Mouse (Mus musculus) embryonic facial prominence, embryonic 11.5 days (tissue): ENCODE data around the gene Syde2. TPM values are rescaled to one million over a fixed set of nuclear protein-coding genes. Genes with fewer than 3 reads are reported as not detected.
A peak's percentile ranks its signal among the peaks of the same experiment; 100 is the strongest.

Experiments
- ATAC-seq: fragments of 200-750 bp; cut with Nextera tagmentation; replicated peaks from 2 replicates; pipeline ENCODE4 v1.8.0; 2017; ENCODE audit warnings: low read depth; ENCODE audit not compliant: insufficient number of reproducible peaks, low FRiP score, low TSS enrichment
- DNase-seq: peaks from one replicate; pipeline ENCODE4 v3.0.0-alpha.2; 2015; ENCODE audit warnings: low spot score
- H3K27ac ChIP-seq: fragments of 300-500 bp; sonication (generic); replicated peaks from 2 replicates; pipeline ENCODE4 v1.5.1; 2014; ENCODE audit warnings: mild to moderate bottlenecking, low read depth, low read length, control low read depth
- H3K27me3 ChIP-seq: fragments of 300-500 bp; sonication (generic); 2 replicates; pipeline ENCODE4 v1.6.1; 2014; ENCODE audit warnings: mild to moderate bottlenecking, low read length, moderate library complexity, mixed read lengths; ENCODE audit not compliant: control insufficient read depth, insufficient read depth
- H3K36me3 ChIP-seq: fragments of 300-500 bp; sonication (generic); replicated peaks from 2 replicates; pipeline ENCODE4 v1.6.1; 2014; ENCODE audit warnings: low read depth, mild to moderate bottlenecking, low read length, moderate library complexity, mixed read lengths; ENCODE audit not compliant: control insufficient read depth, insufficient read depth
- H3K4me1 ChIP-seq: fragments of 300-500 bp; sonication (generic); 2 replicates; pipeline ENCODE4 v1.6.1; 2014; ENCODE audit warnings: low read length, mixed read lengths; ENCODE audit not compliant: control insufficient read depth, insufficient read depth
- H3K4me2 ChIP-seq: fragments of 300-500 bp; sonication (generic); 2 replicates; pipeline ENCODE4 v1.6.1; 2014; ENCODE audit warnings: low read depth, mild to moderate bottlenecking, control low read depth, low read length, moderate library complexity
- H3K4me3 ChIP-seq: fragments of 300-500 bp; sonication (generic); 2 replicates; pipeline ENCODE4 v1.5.1; 2014; ENCODE audit warnings: low read depth, low read length, control low read depth
- H3K9ac ChIP-seq: fragments of 300-500 bp; sonication (generic); replicated peaks from 2 replicates; pipeline ENCODE4 v1.6.1; 2014; ENCODE audit warnings: mild to moderate bottlenecking, control low read depth, low read length
- H3K9me3 ChIP-seq: fragments of 300-500 bp; sonication (generic); replicated peaks from 2 replicates; pipeline ENCODE4 v1.6.1; 2016; ENCODE audit warnings: mild to moderate bottlenecking, low read length, inconsistent platforms, mixed read lengths; ENCODE audit not compliant: control insufficient read depth
- WGBS: fragments of 180-500 bp; shearing (Covaris S2); extraction: QIAGEN DNeasy Blood & Tissue Kit; methylation state at CpG from one replicate; pipeline ENCODE4 v1.1.7; 2014; 5-methylcytosine and 5-hydroxymethylcytosine counted together
- polyA plus RNA-seq: library from polyadenylated mRNA; unstranded; fragments of >200 nt; fragmentation: Nextera tagmentation; extraction: Ambion mirVana; gene quantifications from 2 replicates; pipeline ENCODE4 v1.2.1, GENCODE M21; 2014

Gene Syde2
- polyA plus RNA-seq, 1 experiment from 2014 or later: 1.9 TPM

- 61% methylated on average over 10 of the region's 10 CpGs for WGBS
- Histone ChIP-seq H3K4me3 (no peak overlapping the region), H3K27me3 (no peaks in the 10 kb centered on the region), H3K4me2 (no peak overlapping the region), H3K4me1 (no peaks in the 10 kb centered on the region), H3K9me3 (no peaks in the 10 kb centered on the region; the same call in 1 of the 2 replicates), H3K9ac (no peak overlapping the region), H3K27ac (no peak overlapping the region), H3K36me3 (no peaks in the 10 kb centered on the region)
- ATAC-seq (no peak), DNase-seq (no peak)
These were observed 16.2 kb upstream of the Syde2 start for GRCm38 (mm10) chr3:145971501-145971900.

- no peak overlapping the region for H3K4me2 ChIP-seq
- DNase-seq (no peak), ATAC-seq (no peak)
- H3K9ac ChIP-seq: no peak overlapping the region
- no peaks in the 10 kb centered on the region for H3K4me1 ChIP-seq
- WGBS: 86% methylated on average over 7 of the region's 7 CpGs
- H3K36me3 ChIP-seq: no peaks in the 10 kb centered on the region
- H3K4me3 ChIP-seq: no peak overlapping the region
- no peaks in the 10 kb centered on the region; the same call in 1 of the 2 replicates for H3K9me3 ChIP-seq
- H3K27me3 ChIP-seq: no peaks in the 10 kb centered on the region
- no peak overlapping the region for H3K27ac ChIP-seq
These were observed 12.7 kb upstream of the Syde2 start for GRCm38 (mm10) chr3:145974986-145975385.

- H3K27me3 ChIP-seq: no peaks in the 10 kb centered on the region; the same call in 1 of the 2 replicates
- ATAC-seq (no peak), DNase-seq (no peak)
- 84% methylated on average over 7 of the region's 7 CpGs for WGBS
- H3K27ac ChIP-seq: no peak overlapping the region
- no peaks in the 10 kb centered on the region for H3K9me3 ChIP-seq
- no peaks in the 10 kb centered on the region for H3K4me1 ChIP-seq
- H3K4me2 ChIP-seq: no peak overlapping the region
- H3K9ac ChIP-seq: no peak overlapping the region
- H3K36me3 ChIP-seq: no peaks in the 10 kb centered on the region
- no peak overlapping the region for H3K4me3 ChIP-seq
These were observed 2.2 kb upstream of the Syde2 start for GRCm38 (mm10) chr3:145985333-145985925.

- DNase-seq (no peak), ATAC-seq (no peak)
- Histone ChIP-seq H3K4me1 (no peaks in the 10 kb centered on the region), H3K4me3 (no peak overlapping the region; the same call in 1 of the 2 replicates), H3K27me3 (no peaks in the 10 kb centered on the region; the same call in 1 of the 2 replicates), H3K9me3 (no peaks in the 10 kb centered on the region), H3K4me2 (no peak overlapping the region), H3K27ac (0 out of 2 replicates have a peak overlapping the region, but pooled peaks have one; percentile 28), H3K9ac (no peak overlapping the region), H3K36me3 (no peaks in the 10 kb centered on the region)
- 51% methylated on average over 6 of the region's 6 CpGs for WGBS
These were observed 1.2 kb upstream of the Syde2 start for GRCm38 (mm10) chr3:145986317-145987001.

GRCm38 (mm10) chr3:145987970-145988683, 457 bp downstream of the Syde2 start:
- no peaks in the 10 kb centered on the region for H3K4me1 ChIP-seq
- ATAC-seq: peak; percentile 71
- H3K36me3 ChIP-seq: no peaks in the 10 kb centered on the region
- under 1% methylated on average over 92 of the region's 101 CpGs for WGBS
- H3K4me2 ChIP-seq: peak overlapping the region; percentile 91
- H3K9me3 ChIP-seq: no peaks in the 10 kb centered on the region
- H3K4me3 ChIP-seq: peak overlapping the region; percentile 73
- peak overlapping the region; percentile 78 for H3K9ac ChIP-seq
- peak overlapping the region; percentile 82 for H3K27ac ChIP-seq
- peak; percentile 63 for DNase-seq
- H3K27me3 ChIP-seq: no peaks in the 10 kb centered on the region; the same call in 1 of the 2 replicates

GRCm38 (mm10) chr3:145988684-145989575, 1.3 kb downstream of the Syde2 start:
- Histone ChIP-seq H3K4me3 (peak overlapping the region; percentile 73), H3K27ac (0 out of 2 replicates have a peak overlapping the region, but pooled peaks have one; percentile 82), H3K4me1 (no peaks in the 10 kb centered on the region), H3K27me3 (no peaks in the 10 kb centered on the region; the same call in 1 of the 2 replicates), H3K9me3 (no peaks in the 10 kb centered on the region), H3K36me3 (no peaks in the 10 kb centered on the region), H3K9ac (peak overlapping the region; percentile 78), H3K4me2 (peak overlapping the region; percentile 91)
- ATAC-seq (no peak; the same call in none of the 2 replicates), DNase-seq (no peak)
- under 1% methylated on average over 42 of the region's 45 CpGs for WGBS

GRCm38 (mm10) chr3:145989576-145990081, 2.0 kb downstream of the Syde2 start:
- Histone ChIP-seq H3K27me3 (no peaks in the 10 kb centered on the region; the same call in 1 of the 2 replicates), H3K4me1 (no peaks in the 10 kb centered on the region), H3K9me3 (no peaks in the 10 kb centered on the region), H3K36me3 (no peaks in the 10 kb centered on the region), H3K27ac (no peak overlapping the region), H3K4me3 (peak overlapping the region; percentile 73), H3K4me2 (peak overlapping the region; percentile 91), H3K9ac (no peak overlapping the region; the same call in 1 of the 2 replicates)
- ATAC-seq: no peak
- 7% methylated on average over 11 of the region's 11 CpGs for WGBS
- DNase-seq: no peak
